Mouse (Mus musculus) c-Kit-negative CD71-positive TER-119-positive erythroid progenitor cells, embryonic 14.5 days (primary cell): ENCODE measurements around the gene Pcnp.
"Not testable (repeated sequence)": the region's sequence is repeated elsewhere in the genome, so short reads cannot be mapped to it uniquely, and the experiment has no call there.

Experiments
- DNase-seq: peaks from one replicate; pipeline ENCODE4 v3.0.0-alpha.2; 2013; ENCODE audit warnings: low read depth, low spot score

Pcnp gene

DNA sequence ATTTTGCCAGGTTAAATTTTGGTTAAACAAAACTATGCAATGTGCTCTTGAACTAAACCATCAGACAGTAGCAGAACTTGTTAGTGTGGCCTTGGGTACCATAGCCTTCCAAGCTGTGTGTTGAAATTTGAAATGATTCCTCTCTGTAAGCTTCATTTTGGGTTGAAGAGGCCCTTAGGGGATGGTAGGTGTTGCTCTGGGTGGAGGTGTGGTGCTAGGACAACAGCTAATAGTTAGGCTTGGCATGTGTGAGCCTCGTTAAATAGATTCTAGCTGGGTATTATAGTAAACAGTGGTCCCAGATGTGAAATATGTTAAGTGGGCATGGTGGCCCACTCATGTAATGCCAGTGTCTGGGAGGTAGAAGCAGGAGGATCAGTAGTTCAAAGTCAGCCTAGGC is 62.3 kb downstream of the Pcnp start:
- no peak for DNase-seq

GRCm38 (mm10) chr16:55966212-55966871 is 63.2 kb downstream of the Pcnp start, which contains the start of gene Rpl24:
Gene Rpl24, plus strand, starts transcription at chr16:55966275.
- DNase-seq = peak; percentile 85

DNA sequence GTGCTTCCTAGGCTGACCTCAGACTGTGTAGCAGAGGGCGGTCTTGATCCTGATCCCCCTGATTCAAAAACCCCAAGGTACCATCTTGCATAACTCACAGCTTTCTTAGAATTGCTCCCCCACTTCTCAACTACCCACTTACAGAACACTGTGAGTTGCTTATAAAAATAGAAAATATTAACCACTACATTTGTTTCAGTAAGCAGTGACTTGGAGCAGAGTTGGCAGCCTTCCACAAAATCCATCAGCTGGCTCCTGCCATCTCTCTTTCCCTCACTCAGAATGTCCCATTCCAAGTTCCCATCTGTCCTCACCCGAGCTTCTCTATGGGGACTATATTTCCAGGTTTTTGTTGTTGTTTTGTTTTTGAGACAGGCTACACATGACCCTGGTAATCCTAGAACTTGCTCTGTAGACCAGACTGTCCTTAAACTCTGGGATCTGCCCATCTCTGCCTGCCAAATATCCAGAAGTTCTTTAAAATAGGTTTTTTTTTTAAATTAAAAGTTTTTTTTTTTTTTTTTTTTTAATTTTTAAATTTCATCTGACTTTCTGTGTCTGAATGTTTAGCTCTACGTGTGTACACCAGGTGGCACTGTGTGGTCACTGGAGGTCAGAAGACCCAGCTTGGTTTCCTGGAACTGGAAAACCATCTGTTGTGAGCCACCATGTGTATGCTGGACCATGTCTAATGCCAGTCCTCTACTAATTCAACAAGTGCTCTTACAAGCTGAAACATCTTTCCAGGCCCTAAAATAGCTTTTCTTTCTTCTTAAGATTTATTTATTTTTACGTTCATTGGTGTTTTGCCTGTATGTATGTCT is 65.2 kb downstream of the Pcnp start:
- no peak for DNase-seq

DNA sequence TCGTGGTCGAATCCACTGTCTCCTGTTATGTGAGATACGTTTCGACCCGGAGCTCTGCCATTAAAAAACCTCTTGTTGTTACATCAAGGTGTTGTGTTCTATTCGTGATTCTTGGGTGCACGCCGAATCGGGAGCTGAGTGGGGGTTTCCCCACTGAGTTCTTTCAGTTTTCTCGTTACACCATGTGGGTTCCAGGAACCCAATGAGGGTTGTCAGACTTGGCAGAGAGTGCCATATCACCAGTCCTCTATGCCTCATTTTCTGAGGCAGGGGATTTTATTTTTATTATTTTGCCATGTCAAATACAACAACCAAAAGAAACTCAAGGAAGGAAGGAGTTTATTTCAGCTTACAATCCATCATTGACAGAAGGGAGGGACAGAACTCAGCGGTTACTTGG is 66.5 kb downstream of the Pcnp start:
- DNase-seq = not testable (repeated sequence)
